Mouse (Mus musculus): ENCODE data around the gene Cldn10.

Cldn10 gene

GRCm38 (mm10) chr14:118922251-118922650 is 134.5 kb downstream of the Cldn10 start:
- no peak for DNase-seq

- DNase-seq: no peak
These were observed 135.0 kb downstream of the Cldn10 start for GRCm38 (mm10) chr14:118922667-118923184.

Data from layer of hippocampus, adult 9-11 months (tissue).